Mouse (Mus musculus): ENCODE results near the gene Gse1.

The Gse1 gene

DNA sequence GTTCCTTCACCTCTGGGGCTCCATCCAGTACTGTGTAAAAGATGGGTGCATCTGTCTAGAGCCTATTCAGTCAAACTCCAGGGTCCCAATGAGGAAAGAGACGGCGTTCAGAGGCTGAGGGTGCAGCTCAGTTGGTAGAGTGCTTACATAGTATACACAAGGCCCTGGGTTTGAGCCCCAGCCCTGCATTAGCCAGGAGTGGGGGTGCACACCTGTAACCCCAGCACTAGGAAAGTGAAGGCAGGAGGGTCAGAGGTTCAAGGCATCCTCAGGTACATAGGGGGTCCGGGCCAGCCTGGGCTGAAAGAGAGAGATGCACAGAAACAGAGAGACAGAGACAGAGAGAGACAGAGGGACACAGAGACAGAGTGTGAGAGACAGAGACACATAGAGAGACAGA lies 15.0 kb upstream of the Gse1 start:
- DNase-seq: no peak

DNA sequence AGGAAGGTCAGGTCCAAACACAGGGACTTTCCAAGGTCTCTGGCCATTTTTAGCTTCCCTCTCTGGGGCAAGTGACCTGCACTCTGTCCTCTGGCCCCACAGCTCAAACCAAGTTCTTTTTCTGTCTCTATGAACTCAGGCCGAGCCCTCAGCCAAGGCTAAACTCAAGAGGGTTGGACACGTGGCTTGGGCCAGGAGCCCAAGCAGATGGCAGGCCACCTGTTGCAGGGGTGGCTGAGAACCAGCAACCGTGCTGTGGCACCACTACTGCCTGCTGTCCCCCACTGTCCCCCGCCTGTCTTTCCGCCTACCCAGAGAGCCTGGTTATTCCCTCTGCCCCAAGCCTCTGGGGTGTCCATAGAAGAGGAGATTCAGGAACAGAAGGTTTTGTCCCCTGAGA lies 14.3 kb upstream of the Gse1 start:
- DNase-seq: no peak

DNA sequence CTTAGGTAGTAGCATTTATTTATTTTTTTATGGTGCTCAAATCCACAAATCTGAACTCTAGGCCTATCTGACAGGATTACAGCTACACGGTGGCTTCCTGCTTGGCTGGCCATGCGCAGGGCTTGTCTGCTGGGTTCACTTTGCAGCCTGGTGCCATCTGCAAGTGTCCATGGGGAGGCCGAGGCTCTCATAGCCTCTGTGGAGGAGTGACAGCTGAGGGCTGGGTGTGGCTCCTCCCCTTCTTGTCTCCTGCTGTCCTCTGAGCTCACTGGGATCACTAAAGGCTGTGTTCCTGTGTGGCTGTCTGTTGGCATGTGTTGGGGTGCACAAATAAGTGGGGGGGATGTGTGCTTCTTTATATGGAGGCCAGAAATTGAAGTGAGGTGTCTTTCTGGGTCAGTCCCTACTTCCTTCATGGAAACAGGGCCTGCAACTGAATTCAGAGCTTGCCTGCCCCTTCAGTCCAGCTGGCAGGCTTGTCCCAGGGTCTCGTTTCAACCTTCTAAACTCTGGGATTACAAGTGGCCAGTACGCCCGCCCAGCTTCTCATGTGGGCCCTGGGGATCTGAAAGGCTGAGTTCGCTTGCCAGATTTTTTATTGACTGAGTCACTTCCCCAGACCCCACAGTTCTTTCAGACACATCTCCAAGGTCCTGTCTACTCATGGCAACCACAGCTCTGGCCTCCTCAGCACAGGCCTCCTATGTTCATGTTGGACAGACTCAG lies 12.7 kb upstream of the Gse1 start:
- DNase-seq: no peak

GRCm38 (mm10) chr8:120216855-120217830 lies 11.1 kb upstream of the Gse1 start:
- peak; percentile 46 to 61 for DNase-seq

GRCm38 (mm10) chr8:120222548-120222947 lies 5.7 kb upstream of the Gse1 start:
- DNase-seq: no peak

GRCm38 (mm10) chr8:120224521-120225420 lies 3.5 kb upstream of the Gse1 start:
- no peak for DNase-seq

GRCm38 (mm10) chr8:120225421-120226151 lies 2.7 kb upstream of the Gse1 start:
- no peak for DNase-seq

- no peak for DNase-seq
Measured at GRCm38 (mm10) chr8:120226700-120227577, 1.3 kb upstream of the Gse1 start.

DNA sequence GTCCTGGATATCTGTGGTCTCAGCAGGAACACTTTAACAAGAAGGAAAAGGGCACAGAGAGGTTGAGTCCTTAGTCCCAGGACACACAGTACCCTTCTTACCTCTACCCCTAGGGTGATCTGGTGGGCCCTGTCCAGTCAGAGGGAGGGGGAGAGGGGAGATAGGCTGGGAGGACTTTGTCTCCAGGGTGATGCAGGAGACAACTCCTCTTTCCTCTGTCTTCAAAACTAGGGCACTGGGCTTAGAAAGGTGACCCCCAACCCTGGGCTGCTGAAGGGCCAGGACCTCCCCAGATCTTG lies 729 bp upstream of the Gse1 start:
- DNase-seq: no peak

- DNase-seq: no peak
Measured at GRCm38 (mm10) chr8:120228781-120229573, 721 bp downstream of the Gse1 start.

DNA sequence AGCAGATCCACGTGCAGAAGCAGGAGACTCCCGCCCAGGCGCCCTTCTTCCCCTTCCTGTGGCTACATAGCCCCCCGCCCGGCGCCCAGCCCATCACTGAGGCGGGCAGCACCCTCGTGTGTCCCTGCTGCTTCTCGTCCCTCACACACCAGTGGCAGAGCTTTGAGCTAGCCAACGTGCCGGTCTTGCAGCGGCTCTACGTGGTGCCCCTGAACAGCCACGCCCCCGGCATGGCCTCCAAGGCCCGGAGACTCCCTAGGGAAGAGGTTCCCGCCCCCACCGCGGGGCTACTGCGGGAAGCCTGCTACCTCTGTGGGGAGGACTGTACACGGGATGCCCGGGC lies 1.3 kb downstream of the Gse1 start:
- peak in 1 of 2 experiments; percentile 50 for DNase-seq

DNA sequence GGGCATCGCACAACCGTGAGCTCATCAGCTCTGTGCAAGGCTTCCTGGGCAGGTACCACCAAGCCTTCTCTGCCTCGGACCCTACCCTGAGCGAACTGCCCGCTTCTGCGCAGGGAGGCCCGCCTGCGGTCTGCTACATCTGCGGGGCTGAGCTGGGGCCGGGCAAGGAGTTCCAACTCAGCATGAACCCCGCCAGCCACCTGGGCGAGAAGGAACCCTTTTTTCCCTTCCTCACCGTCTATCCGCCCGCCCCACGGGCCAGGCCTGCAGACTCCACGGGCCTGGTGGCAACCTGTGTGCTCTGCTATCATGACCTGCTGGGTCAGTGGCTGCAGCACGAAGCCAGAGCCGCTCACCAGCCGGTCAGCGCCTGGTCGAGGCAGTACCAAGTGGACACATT lies 1.8 kb downstream of the Gse1 start:
- DNase-seq: no peak

GRCm38 (mm10) chr8:120230715-120231614 lies 2.7 kb downstream of the Gse1 start:
- DNase-seq: peak; percentile 54 to 56

GRCm38 (mm10) chr8:120231870-120232269 lies 3.6 kb downstream of the Gse1 start:
- DNase-seq: no peak

DNA sequence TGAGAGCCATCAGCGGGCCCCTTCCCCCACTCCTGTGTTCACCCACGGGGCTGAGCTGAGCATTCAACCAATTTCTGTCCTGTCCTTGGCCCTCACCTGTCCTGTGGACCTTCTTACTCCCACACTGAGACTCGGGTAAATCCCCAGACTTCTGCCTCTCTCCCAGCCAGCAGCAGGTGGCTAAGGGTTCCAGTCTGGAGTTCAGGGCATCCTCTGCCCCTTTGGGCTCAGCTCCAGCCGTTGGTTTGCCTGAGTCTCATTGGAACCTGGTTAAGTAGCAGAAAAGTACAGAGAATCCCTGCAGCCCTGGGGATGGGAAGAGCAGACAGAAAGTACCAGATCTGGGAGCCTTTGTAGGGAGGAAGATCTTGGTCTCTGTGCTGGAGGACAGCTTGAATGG lies 4.1 kb downstream of the Gse1 start:
- DNase-seq: no peak

DNA sequence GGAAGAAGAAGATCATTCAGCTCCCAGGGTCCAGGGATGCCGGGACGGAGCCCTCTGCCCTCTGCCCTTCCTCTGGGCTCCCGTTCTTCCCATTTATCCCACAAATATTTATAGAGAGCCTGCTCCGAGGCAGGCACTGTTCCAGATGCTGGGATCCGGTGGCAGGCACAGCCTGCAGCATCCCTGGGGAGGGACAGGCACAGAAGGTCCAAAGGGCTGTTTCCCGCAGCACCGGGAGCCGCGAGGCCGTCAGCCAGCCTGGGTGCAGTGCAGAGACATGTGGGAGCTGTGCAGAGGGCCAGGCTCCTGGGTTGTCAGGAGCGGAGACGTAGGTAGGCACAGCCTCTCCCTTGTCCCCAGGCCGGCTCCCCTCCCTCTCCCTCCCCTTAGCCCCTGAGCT lies 4.7 kb downstream of the Gse1 start:
- peak in 1 of 2 experiments; percentile 49 for DNase-seq

DNA sequence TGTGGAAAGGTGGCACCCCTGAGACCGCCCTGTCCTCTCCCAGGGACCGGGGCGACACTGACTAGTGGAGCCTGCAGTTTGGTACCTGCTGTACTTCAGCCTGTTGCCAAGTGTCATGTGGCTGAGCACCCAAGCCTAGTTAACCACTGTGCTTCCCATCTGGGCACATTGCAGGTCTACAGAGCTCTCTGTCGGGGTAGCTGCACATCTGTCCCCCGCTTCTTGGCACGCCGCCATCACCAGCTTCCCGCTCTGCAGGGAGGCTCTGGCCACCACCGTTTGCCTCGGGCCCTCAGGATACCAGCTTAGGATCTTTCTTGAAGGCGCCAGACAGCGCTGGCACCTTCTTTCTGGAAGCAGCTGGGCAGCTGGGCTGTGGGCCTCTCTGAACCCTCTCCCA lies 6.2 kb downstream of the Gse1 start:
- no peak for DNase-seq

DNA sequence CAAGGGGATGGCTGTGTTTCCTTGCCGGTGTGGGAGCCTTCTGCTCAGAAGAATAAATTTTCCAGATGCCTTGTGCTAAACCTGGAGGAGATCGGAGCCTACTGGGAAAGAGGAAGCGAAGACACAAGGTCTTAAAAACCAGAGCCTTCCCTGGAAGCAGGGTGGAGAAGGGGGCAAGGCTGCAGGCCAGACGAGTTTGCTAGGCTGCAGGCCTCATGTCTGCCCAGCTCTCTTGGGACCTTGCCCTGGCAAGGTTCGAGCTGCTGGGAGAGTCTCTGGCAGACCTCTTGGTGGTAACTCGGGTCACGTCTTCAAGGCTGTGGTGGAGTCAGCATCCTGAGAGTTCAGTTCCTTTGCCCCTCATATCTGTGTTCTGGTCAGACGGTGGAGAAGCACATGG lies 6.6 kb downstream of the Gse1 start:
- DNase-seq: no peak

- peak in 1 of 2 experiments; percentile 59 for DNase-seq
Measured at GRCm38 (mm10) chr8:120243222-120243621, 15.0 kb downstream of the Gse1 start.
